Mouse (Mus musculus): Measurements from ENCODE around the gene Cenpw. TPM values are rescaled to one million over a fixed set of nuclear protein-coding genes. Genes with fewer than 3 reads are reported as not detected.

Cenpw gene
- 3.5 to 4.9 TPM (median 4.2 TPM) in 4 replicates for total RNA-seq (2023)

GRCm38 (mm10) chr10:30199916-30200826 is at the start of gene Cenpw:
Gene Cenpw, minus strand, starts transcription at chr10:30200560.

